Mouse (Mus musculus) mature B cell (primary cell): ENCODE measurements around the gene Ptprn2.

Experiments
- in situ Hi-C: fragments of 300-500 bp; cut with MboI; formaldehyde crosslinking; loops from 2 replicates; pipeline ENCODE4 v1.14.3; 2019

The Ptprn2 gene

GRCm38 (mm10) chr12:117318229-117318628 lies 832.7 kb downstream of the Ptprn2 start:
- in situ Hi-C loops, result no loop called here

DNA sequence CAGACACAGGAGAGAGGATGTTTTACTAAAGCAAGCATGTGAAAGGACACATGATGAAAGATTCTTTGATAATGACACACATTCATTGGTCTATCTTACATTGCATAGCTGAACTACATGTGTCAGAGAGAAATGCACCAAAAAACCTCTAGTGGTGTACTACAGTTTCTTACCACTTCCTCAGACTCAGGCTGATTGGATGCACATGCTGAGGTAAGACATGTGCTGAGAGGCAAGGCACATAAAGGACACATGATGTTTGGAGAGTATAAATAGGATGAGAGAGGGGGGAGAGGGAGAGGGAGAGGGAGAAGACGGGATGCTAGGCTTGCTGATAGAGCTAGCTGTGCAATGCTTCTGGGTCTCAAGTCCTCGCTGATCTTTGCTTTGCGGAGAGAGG lies 837.5 kb downstream of the Ptprn2 start:
- in situ Hi-C loops, result no loop called here
